Mouse (Mus musculus) frontal cortex, postnatal 10 days (tissue): ENCODE measurements at regions not wholly inside any gene's neighbourhood (a gene's known extent, or its start where the extent isn't known, plus 50 kb on each side); places are given as distances from the start of the nearest gene placed in this dataset.
"Not testable (repeated sequence)": the region's sequence is repeated elsewhere in the genome, so short reads cannot be mapped to it uniquely, and the experiment has no call there.

Experiments used
- DNase-seq, 2 experiments: peaks; one replicate each; pipeline ENCODE4 v3.0.0; 2022; ENCODE audit warnings: low spot score in 2 of 2, mixed read lengths in 1 of 2

GRCm38 (mm10) chr14:58356824-58357223 is 286.5 kb downstream of the Fgf9 start:
- DNase-seq: no peak

- DNase-seq: peak; percentile 8 to 9
These were observed 282.6 kb downstream of the Fgf9 start for GRCm38 (mm10) chr14:58352986-58353385.

- DNase-seq: no peak
These were observed 265.8 kb downstream of the Fgf9 start for GRCm38 (mm10) chr14:58336148-58336547.

- DNase-seq: no peak
These were observed 252.8 kb downstream of the Fgf9 start for GRCm38 (mm10) chr14:58323164-58323563.

GRCm38 (mm10) chr14:58322461-58322860 is 252.1 kb downstream of the Fgf9 start:
- no peak for DNase-seq

- DNase-seq: no peak
These were observed 251.5 kb downstream of the Fgf9 start for GRCm38 (mm10) chr14:58321875-58322274.

GRCm38 (mm10) chr14:58321234-58321633 is 250.9 kb downstream of the Fgf9 start:
- no peak for DNase-seq

- no peak for DNase-seq
These were observed 247.3 kb downstream of the Fgf9 start for GRCm38 (mm10) chr14:58317640-58318039.

GRCm38 (mm10) chr14:58317231-58317630 is 246.9 kb downstream of the Fgf9 start:
- no peak for DNase-seq

GRCm38 (mm10) chr14:58307695-58308094 is 237.3 kb downstream of the Fgf9 start:
- no peak for DNase-seq

GRCm38 (mm10) chr14:58306832-58307521 is 236.6 kb downstream of the Fgf9 start:
- no peak for DNase-seq

GRCm38 (mm10) chr14:58300411-58300887 is 230.1 kb downstream of the Fgf9 start:
- DNase-seq: no peak

GRCm38 (mm10) chr14:58286007-58286525 is 215.7 kb downstream of the Fgf9 start:
- no peak for DNase-seq

GRCm38 (mm10) chr14:58282708-58283290 is 212.5 kb downstream of the Fgf9 start:
- no peak for DNase-seq

GRCm38 (mm10) chr14:58282264-58282663 is 211.9 kb downstream of the Fgf9 start:
- no peak for DNase-seq

GRCm38 (mm10) chr14:58274440-58274839 is 204.1 kb downstream of the Fgf9 start:
- not testable (repeated sequence) for DNase-seq

GRCm38 (mm10) chr14:58273693-58274419 is 203.5 kb downstream of the Fgf9 start:
- DNase-seq: no peak

- no peak for DNase-seq
These were observed 195.0 kb downstream of the Fgf9 start for GRCm38 (mm10) chr14:58265373-58265772.

- no peak for DNase-seq
These were observed 194.1 kb downstream of the Fgf9 start for GRCm38 (mm10) chr14:58264401-58264800.

GRCm38 (mm10) chr14:58253369-58253968 is 183.1 kb downstream of the Fgf9 start:
- DNase-seq: no peak

- no peak for DNase-seq
These were observed 155.5 kb downstream of the Fgf9 start for GRCm38 (mm10) chr14:58225869-58226268.

- DNase-seq: no peak
These were observed 154.1 kb downstream of the Fgf9 start for GRCm38 (mm10) chr14:58224419-58224818.
